Mouse (Mus musculus): Measurements from ENCODE around the gene Itpr2.

- TF ChIP-seq POLR2A (IDR thresholded peaks at IDR 0.05; ENCODE audit: borderline replicate concordance, extremely low read depth, low read depth, low read length) = no peak
- TF ChIP-seq CTCF (IDR thresholded peaks at IDR 0.05; ENCODE audit: insufficient read depth, low read length) = no peak
These were observed 199.4 kb downstream of the Itpr2 start for GRCm38 (mm10) chr6:146302574-146303130.
